Mouse (Mus musculus) frontal cortex, postnatal 10 days (tissue): ENCODE measurements at regions not wholly inside any gene's neighbourhood (a gene's known extent, or its start where the extent isn't known, plus 50 kb on each side); places are given as distances from the start of the nearest gene placed in this dataset.

ENCODE experiments used
- DNase-seq, 2 experiments: peaks; one replicate each; pipeline ENCODE4 v3.0.0; 2022; ENCODE audit warnings: low spot score in 2 of 2, mixed read lengths in 1 of 2

GRCm38 (mm10) chr4:69197577-69197976 is 243.4 kb upstream of the Brinp1 start:
- DNase-seq: no peak

- no peak for DNase-seq
Observed at GRCm38 (mm10) chr4:69196094-69196493, 241.9 kb upstream of the Brinp1 start.

- peak; percentile 52 to 79 for DNase-seq
Observed at GRCm38 (mm10) chr4:69195645-69196044, 241.4 kb upstream of the Brinp1 start.
